Mouse (Mus musculus): ENCODE data around the gene Ucp1.
"Not testable (repeated sequence)": the region's sequence is repeated elsewhere in the genome, so short reads cannot be mapped to it uniquely, and the experiment has no call there.

Gene Ucp1

GRCm38 (mm10) chr8:83290176-83290575 lies at the start of gene Ucp1:
Gene Ucp1 (plus strand): TSS chr8:83290352.
- no peak for DNase-seq (ENCODE audit: low spot score in 2 of 2)

GRCm38 (mm10) chr8:83244151-83244550 lies 46.0 kb upstream of the Ucp1 start:
- DNase-seq (ENCODE audit: low spot score in 2 of 2): peak; percentile 30 to 39

DNA sequence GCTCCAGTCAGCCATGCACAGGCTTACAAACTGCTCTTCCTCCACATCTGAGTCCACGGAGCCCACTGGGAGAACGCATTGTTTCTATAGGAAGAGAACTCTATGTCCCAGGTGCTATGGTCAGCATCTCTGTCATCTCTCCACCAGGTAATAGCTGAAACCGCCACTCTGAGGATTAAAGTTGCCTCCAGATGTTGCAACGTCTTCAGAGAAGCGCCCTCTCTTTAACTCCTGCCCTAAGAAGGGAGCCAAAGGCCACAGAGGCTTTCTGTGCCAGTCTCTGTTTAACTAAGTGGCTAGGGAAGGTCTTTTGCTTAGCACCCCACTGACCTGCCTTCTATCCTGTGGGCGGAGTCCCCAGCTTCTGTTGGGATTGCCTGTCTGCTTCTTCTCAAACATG lies 39.3 kb upstream of the Ucp1 start:
- no peak for DNase-seq (ENCODE audit: low spot score in 2 of 2)

DNA sequence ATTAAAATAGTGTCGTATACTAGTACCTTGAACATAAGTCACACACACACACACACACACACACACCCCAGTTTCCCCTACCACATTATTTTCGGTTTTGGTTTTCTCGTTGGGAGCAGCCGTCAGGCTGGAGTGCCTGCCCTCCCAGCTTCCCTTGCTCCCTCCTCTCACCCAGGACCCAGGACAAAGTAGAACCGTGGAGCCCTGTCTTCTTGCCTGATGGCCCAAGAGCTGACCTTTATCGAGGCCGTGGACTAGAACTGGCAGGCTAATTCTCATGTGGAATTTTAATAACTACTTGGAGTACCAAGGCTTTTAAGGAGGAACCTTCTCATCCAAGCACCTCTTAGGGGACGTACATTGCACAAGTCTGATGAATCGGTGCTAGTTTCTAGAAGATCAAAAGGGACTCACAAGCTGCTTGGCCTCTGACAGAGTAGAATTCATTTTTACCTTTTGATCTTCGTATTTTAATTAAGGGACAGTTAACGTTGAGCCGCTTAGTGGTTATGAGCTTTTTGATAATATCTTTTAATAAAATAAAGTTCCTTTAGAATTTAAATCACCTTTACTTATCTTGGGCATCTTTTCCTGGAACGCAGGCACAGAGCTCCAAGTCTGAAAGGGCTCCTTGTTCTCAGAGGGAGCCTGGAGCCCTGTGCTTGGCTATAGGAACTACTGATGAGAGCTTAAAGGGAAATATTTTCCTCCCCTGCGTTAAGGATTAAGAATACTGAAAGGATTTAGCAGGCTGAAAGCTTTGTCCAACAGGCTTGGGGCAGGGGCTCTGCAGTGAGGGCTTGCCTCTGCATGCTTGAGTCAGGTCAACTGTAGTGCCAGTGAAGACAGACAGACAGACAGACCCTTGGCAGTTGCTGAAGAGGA lies 38.5 kb upstream of the Ucp1 start:
- no peak for DNase-seq (ENCODE audit: low spot score in 2 of 2)

DNA sequence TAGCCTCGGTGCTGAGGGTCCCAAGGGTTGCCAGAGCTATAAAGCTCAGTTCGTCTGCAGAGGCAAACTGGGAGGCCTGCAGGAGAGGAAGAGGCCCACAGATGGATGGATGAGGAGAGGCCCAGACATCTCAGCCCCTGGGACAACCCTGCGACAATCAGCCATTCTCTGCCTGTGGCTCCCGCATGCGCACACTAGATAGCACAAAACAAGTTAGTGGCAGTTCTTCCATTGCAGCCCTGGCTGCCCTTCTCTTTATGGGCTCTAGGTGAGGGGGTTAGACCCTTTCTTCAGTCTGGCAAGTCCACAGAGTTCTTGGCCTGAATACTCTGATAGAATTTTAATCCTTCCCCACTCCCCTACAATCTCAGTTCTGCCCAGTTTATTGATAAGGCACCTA lies 37.4 kb upstream of the Ucp1 start:
- no peak for DNase-seq (ENCODE audit: low spot score in 2 of 2)

- DNase-seq (ENCODE audit: low spot score in 2 of 2): no peak
These were observed 32.5 kb upstream of the Ucp1 start for GRCm38 (mm10) chr8:83257631-83258030.

DNA sequence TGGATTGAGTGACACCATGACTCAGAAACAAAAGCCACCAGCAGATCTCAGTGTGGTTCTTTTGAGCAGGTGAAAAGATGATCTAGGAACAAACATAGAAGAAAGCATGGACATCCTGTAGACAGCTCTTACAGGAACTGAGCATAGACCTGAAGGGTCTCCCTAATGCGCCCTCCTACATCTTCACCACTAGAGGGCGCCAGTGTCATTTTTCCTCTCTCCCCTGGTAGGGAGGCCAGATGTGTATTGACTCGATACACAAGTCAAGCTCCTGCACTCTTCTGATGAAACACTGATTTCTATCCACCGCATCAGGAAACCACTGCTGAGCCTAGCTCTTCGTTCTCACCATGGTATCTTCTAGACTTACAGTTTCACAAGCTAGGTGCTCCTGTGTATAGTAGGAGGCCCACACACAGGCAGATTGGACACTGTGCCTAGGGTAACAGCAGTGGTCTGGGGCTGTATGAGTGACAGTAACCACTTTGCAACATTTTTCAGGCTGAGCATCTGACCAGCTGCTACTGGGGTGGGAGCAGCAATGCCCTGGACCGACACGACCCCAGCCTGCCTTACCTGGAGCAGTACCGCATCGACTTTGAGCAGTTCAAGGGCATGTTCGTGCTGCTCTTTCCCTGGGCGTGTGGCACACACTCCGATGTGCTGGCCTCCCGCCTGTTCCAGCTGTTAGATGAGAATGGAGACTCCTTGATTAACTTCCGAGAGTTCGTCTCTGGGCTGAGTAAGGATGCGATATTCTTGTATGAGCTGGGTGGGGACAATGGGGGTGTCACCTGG lies 29.5 kb upstream of the Ucp1 start:
- peak; percentile 20 to 35 for DNase-seq (ENCODE audit: low spot score in 2 of 2)

GRCm38 (mm10) chr8:83271172-83271571 lies 19.0 kb upstream of the Ucp1 start:
- DNase-seq (ENCODE audit: low spot score in 2 of 2): no peak

DNA sequence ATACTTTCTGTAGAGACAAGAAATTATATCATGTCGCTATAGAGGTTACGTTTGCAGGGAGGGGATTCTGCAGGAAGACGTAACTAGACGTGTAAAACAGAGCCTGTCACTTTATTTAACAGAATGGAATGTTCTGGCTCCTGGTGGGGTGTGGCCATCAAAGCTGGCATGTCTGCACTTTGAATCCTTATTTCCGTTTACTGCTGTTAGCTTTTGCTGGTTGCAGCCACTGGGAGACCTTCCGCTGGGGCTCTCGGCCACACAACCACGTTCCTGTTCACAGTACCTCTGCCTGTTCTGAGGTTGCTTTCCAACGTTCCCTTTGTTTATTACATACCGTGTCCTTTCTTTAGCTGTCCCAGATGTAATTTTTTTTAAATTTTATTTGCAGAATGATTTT lies 17.7 kb upstream of the Ucp1 start:
- no peak for DNase-seq (ENCODE audit: low spot score in 2 of 2)

- no peak for DNase-seq (ENCODE audit: low spot score in 2 of 2)
These were observed 15.7 kb upstream of the Ucp1 start for GRCm38 (mm10) chr8:83274470-83274869.

DNA sequence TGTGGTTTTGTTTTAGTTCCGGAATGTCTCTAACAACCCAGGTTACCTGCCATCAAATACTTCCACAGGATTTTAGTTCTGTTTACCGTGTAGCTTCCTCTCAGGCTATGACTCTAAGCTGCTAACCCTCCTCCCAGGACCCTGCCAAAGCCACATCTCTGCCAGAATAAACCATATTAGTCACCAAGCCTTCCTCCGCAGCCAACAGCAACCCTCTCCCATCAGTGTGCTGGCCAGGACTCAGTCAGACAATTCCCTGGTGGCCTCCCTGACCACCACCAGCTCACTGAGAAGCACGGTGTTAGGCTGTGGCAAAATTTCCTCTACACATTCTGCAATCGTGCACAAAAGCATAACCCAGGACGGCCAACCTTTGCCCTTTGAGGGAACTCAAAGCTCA lies 11.7 kb upstream of the Ucp1 start:
- DNase-seq (ENCODE audit: low spot score in 2 of 2): no peak

- DNase-seq (ENCODE audit: low spot score in 2 of 2): no peak
These were observed 4.8 kb upstream of the Ucp1 start for GRCm38 (mm10) chr8:83285391-83285790.

DNA sequence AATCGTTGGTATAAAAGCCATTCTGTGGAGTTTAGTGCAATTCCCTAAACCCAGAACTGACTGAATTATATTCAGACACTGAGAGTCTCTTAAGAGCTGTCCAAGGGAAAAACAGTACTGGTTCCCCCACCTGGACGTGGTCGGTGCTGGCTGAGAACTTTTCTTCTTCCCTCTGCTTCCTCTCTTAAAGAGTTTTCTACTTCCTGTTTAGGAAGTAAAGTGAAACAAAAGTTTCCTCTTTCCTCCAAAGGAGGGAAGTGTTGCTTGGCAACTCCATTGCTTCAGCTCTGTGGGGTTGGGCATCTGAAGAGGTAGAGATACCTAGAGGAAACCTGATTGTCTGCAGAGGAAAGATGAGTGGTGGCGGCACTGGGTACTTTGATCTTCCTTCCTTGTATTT lies 7.2 kb downstream of the Ucp1 start:
- no peak for DNase-seq (ENCODE audit: low spot score in 2 of 2)

- no peak for DNase-seq (ENCODE audit: low spot score in 2 of 2)
These were observed 10.0 kb downstream of the Ucp1 start for GRCm38 (mm10) chr8:83300135-83300534.

DNA sequence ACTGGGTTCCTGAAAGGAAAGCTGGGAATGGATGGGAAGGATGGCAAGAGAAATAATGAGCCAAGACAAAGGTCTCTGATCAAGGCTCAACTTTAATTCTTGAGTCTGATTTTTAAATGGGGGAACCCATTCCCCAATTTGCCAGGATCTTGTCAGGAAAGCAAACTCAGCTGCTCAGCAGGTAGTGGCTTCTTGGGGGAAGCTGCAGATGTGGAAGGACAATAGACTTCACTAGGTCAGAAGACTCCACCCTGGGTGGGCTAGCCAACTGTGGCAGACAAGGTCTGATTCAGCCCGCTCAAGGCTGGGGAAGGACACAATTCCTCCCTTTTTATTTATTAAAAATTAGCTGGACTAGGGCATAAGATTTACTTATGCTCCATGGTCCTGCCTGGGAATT lies 14.8 kb downstream of the Ucp1 start:
- no peak for DNase-seq (ENCODE audit: low spot score in 2 of 2)

DNA sequence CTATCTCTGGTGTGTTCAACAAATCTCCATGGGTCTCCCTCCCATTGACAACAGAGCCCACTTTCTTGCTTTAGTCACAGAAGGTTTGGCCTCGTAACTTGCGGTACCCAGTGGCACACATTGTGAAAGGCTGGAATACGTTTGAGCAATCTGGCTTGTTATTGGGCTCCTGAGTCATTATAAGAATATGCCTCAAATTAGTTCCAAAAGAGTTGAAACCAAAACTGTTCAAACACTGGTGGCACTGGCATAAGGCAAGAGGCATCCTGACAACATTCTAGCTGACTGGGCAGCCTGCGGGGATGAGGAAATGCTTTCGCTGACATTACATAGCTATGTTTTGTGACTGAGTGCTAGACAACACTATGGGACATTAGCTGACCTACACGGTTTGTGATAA lies 19.7 kb downstream of the Ucp1 start:
- DNase-seq (ENCODE audit: low spot score in 2 of 2): no peak

- not testable (repeated sequence) for DNase-seq (ENCODE audit: low spot score in 2 of 2)
These were observed 24.9 kb downstream of the Ucp1 start for GRCm38 (mm10) chr8:83315084-83315483.

DNA sequence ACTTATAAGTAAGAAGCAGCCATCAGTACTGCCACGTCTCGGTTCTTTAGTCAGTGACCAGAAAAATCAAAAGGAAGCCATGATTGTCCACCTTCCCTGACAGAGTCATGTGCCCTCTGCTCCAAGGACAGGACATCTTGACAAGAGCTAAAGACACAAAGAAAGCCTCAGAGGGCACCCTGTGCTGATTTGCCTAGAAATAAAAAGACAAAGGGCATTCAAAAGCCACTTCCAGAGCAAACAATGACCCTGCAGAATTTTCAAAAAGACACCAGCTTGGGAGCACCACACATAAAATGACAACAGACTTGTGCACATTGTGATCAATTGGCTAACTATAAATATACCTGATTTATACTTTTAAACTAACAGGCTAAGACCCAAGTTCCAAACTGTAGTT lies 25.5 kb downstream of the Ucp1 start:
- no peak for DNase-seq (ENCODE audit: low spot score in 2 of 2)

DNA sequence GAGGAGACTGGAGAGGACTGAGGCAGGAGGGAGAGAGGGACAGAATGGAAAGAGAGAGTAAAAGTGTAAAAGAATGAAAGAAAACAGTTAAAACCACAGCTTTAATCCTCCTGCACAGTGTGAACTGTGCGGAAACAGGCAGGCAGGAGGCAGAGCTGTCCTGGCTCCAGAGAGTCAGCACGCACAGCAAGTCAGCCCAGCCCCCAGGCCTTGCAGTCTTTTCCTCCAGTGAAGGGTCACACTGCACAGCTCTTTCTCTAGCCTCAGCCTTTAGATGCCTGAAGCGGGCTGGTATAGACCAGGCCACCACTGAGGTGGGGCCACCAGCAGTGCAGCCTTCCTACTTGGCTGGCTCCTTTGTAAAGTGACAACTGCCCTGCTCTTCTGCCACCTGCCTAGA lies 30.4 kb downstream of the Ucp1 start:
- DNase-seq (ENCODE audit: low spot score in 2 of 2): no peak

- no peak for DNase-seq (ENCODE audit: low spot score in 2 of 2)
These were observed 32.2 kb downstream of the Ucp1 start for GRCm38 (mm10) chr8:83322374-83322773.

- no peak for DNase-seq (ENCODE audit: low spot score in 2 of 2)
These were observed 32.9 kb downstream of the Ucp1 start for GRCm38 (mm10) chr8:83323056-83323455.

- no peak for DNase-seq (ENCODE audit: low spot score in 2 of 2)
These were observed 37.7 kb downstream of the Ucp1 start for GRCm38 (mm10) chr8:83327889-83328288.

GRCm38 (mm10) chr8:83331567-83331898 lies 41.4 kb downstream of the Ucp1 start:
- peak in 1 of 2 experiments; percentile 19 for DNase-seq (ENCODE audit: low spot score in 2 of 2)

Data from frontal cortex, postnatal 14 days (tissue).